Mouse (Mus musculus) large intestine, adult 2 months (tissue): Measurements from ENCODE around the gene Fbxo36. TPM values are rescaled to one million over a fixed set of nuclear protein-coding genes. Genes with fewer than 3 reads are reported as not detected.

Experiments used
- DNase-seq: peaks from one replicate; pipeline ENCODE4 v3.0.0-alpha.2; 2012; ENCODE audit warnings: low read depth, low spot score
- WGBS: fragments of 180-500 bp; shearing (Covaris S2); methylation state at CpG from one replicate; pipeline ENCODE4 v1.1.7; 2018; 5-methylcytosine and 5-hydroxymethylcytosine counted together
- polyA plus RNA-seq: library from polyadenylated mRNA; depleted of rRNA; stranded (reverse); fragments of >200 nt; gene quantifications from 2 replicates; pipeline ENCODE4 v1.2.3, GENCODE M21; 2012

Fbxo36 gene
- polyA plus RNA-seq, 1 experiment: 5.6 TPM

GRCm38 (mm10) chr1:84853721-84854120, 14.1 kb downstream of the Fbxo36 start:
- DNase-seq: no peak
- 79% methylated on average over 1 of the region's 1 CpGs for WGBS

DNA sequence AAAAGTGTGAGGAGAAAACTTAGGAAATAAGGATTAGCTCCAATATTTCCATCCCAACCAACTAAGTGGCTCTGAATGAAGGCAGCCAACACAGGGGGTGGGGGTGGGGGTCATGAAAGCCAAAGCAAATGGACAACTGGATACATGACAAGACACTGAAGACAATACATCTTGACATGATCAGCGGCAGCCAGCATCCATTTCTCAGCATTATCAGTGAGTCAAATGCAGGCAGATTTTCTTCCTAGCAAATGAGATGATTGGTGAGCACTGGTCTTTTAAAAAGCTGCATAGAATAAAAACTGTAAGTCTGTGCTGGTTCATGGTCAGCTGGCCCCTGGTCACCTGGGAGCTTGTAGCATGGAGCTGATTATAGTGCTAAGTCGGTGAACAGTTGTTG, 15.3 kb downstream of the Fbxo36 start:
- 82% methylated on average over 2 of the region's 2 CpGs for WGBS
- DNase-seq: no peak

DNA sequence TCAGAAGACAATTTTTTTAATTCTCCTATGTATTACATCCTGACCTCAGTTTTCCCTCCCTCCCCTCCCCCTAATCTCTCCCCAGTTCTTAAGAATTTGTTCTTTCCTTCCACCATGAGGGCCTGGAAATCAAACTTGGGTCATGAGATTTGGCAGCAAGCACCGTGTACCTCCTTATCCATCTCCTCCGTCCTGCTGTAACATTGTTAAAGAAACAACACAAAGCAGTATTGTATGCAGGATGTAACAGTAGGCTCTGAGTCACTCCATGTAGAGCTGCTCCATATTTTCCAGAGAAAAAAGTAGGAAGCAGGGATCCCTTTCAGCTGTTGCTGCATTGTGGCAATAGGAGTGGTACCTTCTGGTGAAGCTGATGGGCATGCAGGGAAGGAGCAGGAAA, 16.1 kb downstream of the Fbxo36 start:
- 75% methylated on average over 2 of the region's 2 CpGs for WGBS
- no peak for DNase-seq

DNA sequence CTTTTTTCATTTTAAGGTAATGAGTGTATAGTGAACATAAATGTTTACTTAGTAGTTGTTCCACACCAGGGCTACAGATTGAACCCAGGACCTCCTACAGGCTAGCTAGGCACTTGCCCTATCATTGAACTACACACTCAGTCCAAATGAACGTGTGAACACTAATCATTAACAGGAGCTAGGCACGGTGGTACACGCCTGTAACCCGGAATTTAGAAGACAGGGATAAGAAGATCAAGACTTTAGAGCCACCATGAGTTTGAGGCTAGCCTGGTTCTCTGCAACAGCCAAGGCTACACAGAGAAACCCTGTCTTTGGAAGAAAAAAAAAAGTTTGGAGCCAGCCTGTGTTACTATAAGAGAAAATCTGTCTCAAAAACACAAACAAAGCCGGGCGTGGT, 20.0 kb downstream of the Fbxo36 start:
- WGBS: 78% methylated on average over 6 of the region's 6 CpGs

GRCm38 (mm10) chr1:84860360-84861254, 21.0 kb downstream of the Fbxo36 start:
- DNase-seq: no peak
- 73% methylated on average over 10 of the region's 10 CpGs for WGBS

More for the DNA sequence above, 20.0 kb downstream of the Fbxo36 start:
- DNase-seq: no peak

- 76% methylated on average over 1 of the region's 1 CpGs for WGBS
- no peak for DNase-seq
Measured at GRCm38 (mm10) chr1:84861255-84861630, 21.6 kb downstream of the Fbxo36 start.

GRCm38 (mm10) chr1:84864645-84865044, 25.0 kb downstream of the Fbxo36 start:
- WGBS: 28% methylated on average over 2 of the region's 2 CpGs
- DNase-seq: no peak

DNA sequence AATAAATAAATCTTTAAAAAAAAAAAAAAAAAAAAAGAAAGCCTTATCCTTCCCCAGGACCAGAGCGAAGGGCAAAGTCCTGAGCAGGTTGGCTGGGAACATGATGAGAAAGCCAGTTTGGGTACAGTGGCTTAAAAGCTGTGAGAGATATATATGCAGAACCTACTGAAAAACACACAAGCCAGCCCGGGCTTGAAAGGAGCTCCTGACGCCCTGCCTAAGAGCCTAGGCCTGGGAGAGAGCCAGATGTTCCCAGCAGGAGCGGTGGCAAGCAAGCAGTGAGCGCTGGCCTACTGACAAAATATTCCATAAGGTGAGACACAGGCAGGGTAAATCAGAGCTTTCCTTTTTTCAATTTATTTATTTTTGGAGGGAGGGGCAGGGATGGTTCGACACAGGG, 26.6 kb downstream of the Fbxo36 start:
- DNase-seq: no peak
- WGBS: 86% methylated on average over 6 of the region's 6 CpGs

GRCm38 (mm10) chr1:84866706-84867230, 27.1 kb downstream of the Fbxo36 start:
- DNase-seq: no peak
- 93% methylated on average over 3 of the region's 3 CpGs for WGBS

GRCm38 (mm10) chr1:84868311-84868710, 28.7 kb downstream of the Fbxo36 start:
- no peak for DNase-seq

- DNase-seq: no peak
- WGBS: 71% methylated on average over 4 of the region's 4 CpGs
Measured at GRCm38 (mm10) chr1:84868841-84869240, 29.2 kb downstream of the Fbxo36 start.

- DNase-seq: no peak
Measured at GRCm38 (mm10) chr1:84869498-84869897, 29.9 kb downstream of the Fbxo36 start.

DNA sequence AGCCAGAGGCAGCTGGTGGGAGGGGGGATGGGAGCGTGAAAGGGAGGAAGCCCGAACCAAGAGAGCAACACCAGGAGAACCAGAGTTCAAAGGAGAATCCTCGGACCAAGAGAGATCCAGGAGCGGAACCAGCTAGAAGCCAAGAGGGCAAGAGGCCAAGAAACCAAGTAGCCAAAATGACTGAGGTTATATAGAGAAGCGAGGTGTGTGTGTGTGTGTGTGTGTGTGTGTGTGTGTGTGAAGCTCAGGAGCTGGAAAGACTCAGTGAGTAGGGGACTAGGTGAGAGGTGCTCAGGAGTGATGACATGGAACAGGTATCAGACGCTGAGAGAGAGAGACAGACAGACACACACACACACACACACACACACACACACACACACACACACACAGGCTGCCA, 31.5 kb downstream of the Fbxo36 start:
- DNase-seq: no peak
- WGBS: 69% methylated on average over 6 of the region's 6 CpGs

More at GRCm38 (mm10) chr1:84869498-84869897, 29.9 kb downstream of the Fbxo36 start:
- WGBS: 66% methylated on average over 7 of the region's 7 CpGs

GRCm38 (mm10) chr1:84872105-84872504, 32.5 kb downstream of the Fbxo36 start:
- WGBS: 44% methylated on average over 3 of the region's 3 CpGs
- DNase-seq: no peak

- no peak for DNase-seq
- WGBS: 62% methylated on average over 4 of the region's 4 CpGs
Measured at GRCm38 (mm10) chr1:84872939-84873338, 33.3 kb downstream of the Fbxo36 start.

- DNase-seq: no peak
- WGBS: 60% methylated on average over 2 of the region's 2 CpGs
Measured at GRCm38 (mm10) chr1:84877590-84877989, 37.9 kb downstream of the Fbxo36 start.

- 90% methylated on average over 8 of the region's 8 CpGs for WGBS
- DNase-seq: no peak
Measured at GRCm38 (mm10) chr1:84879571-84880120, 40.0 kb downstream of the Fbxo36 start.

DNA sequence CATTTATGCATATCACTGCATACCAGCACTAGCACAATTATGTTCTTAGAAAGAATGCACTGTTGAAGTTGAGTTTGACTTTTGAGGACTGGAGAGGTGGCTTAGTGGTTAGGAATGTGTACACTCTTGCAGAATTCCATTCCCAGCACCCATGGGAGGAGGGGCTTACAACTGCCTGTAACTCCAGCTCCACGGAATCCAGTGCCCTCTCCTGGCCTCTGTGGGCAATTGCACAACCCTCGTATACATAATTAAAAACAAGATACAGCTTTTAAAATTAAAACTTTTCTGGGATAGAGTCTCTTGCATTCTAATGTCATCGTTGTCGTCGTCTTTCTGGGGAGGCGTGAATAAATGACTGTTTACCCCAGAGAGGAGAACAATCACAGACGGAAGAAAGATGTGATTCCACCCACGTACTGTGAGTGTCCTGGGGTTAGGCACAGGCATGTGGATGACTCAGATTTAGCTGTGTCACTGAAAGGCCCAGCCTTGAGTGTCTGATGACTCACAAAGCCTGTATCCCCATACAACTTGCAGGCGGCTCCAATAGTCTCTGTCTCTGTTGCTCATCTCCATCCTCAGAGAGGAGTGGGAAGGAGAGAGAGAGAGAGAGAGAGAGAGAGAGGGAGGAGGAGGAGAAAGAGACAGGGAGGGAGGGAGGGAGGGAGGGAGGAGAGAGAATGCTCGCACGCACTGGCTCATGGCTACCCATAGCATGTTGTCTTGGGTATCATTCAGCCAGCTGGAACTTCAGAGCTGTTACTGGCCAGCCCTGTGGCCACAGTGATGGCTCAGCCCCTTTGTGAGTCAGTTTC, 41.8 kb downstream of the Fbxo36 start:
- DNase-seq: no peak
- 60% methylated on average over 11 of the region's 11 CpGs for WGBS

DNA sequence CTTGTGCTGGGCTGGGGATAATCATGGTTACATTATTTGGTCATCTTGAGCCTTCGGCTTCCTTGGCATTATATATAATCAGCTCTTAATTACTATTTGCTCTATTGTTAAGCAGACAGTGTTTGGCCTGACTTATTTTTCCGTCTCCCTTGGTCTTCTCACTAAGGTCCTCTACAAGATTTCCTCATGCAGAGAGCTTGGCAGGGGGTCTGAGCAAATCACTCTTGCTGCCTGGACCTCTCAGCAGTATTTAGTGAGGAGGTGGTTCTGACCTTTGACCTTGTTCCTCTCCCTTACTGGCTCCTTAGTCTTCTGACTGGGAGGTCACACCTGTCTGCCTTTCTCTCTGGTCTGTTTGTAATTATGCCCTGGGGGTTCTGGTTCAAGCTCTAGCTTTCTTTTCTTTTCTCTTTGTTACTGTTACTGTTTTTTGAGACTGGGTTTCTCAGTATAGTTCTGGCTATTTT, 42.5 kb downstream of the Fbxo36 start:
- WGBS: 74% methylated on average over 2 of the region's 2 CpGs
- DNase-seq: no peak

- no peak for DNase-seq
- 93% methylated on average over 4 of the region's 4 CpGs for WGBS
Measured at GRCm38 (mm10) chr1:84882937-84883336, 43.3 kb downstream of the Fbxo36 start.
